Mouse (Mus musculus) midbrain, embryonic 15.5 days (tissue): ENCODE data around the gene Vmn1r58. TPM values are rescaled to one million over a fixed set of nuclear protein-coding genes. Genes with fewer than 3 reads are reported as not detected.
"Not testable (repeated sequence)": the region's sequence is repeated elsewhere in the genome, so short reads cannot be mapped to it uniquely, and the experiment has no call there.

ENCODE experiments used
- ATAC-seq: fragments of 200-750 bp; cut with Nextera tagmentation; replicated peaks from 2 replicates; pipeline ENCODE4 v1.8.0; 2017; ENCODE audit warnings: moderate TSS enrichment
- H3K27ac ChIP-seq: fragments of 300-500 bp; sonication (generic); 2 replicates; pipeline ENCODE4 v1.5.1; 2015; ENCODE audit warnings: mild to moderate bottlenecking, inconsistent platforms
- H3K27me3 ChIP-seq: fragments of 300-500 bp; sonication (generic); replicated peaks from 2 replicates; pipeline ENCODE4 v1.6.1; 2015; ENCODE audit warnings: inconsistent platforms
- H3K36me3 ChIP-seq: fragments of 300-500 bp; sonication (generic); replicated peaks from 2 replicates; pipeline ENCODE4 v1.6.1; 2015; ENCODE audit warnings: inconsistent platforms
- H3K4me1 ChIP-seq: fragments of 300-500 bp; sonication (generic); 2 replicates; pipeline ENCODE4 v1.6.1; 2015; ENCODE audit warnings: inconsistent platforms
- H3K4me2 ChIP-seq: fragments of 300-500 bp; sonication (generic); 2 replicates; pipeline ENCODE4 v1.6.1; 2015; ENCODE audit warnings: inconsistent platforms, mild to moderate bottlenecking, moderate library complexity
- H3K4me3 ChIP-seq: fragments of 300-500 bp; sonication (generic); 2 replicates; pipeline ENCODE4 v1.5.1; 2015; ENCODE audit warnings: mild to moderate bottlenecking, inconsistent platforms
- H3K9ac ChIP-seq: fragments of 300-500 bp; sonication (generic); 2 replicates; pipeline ENCODE4 v1.6.1; 2015; ENCODE audit warnings: mild to moderate bottlenecking, inconsistent platforms
- H3K9me3 ChIP-seq: fragments of 300-500 bp; sonication (generic); 2 replicates; pipeline ENCODE4 v1.6.1; 2016; ENCODE audit warnings: inconsistent platforms
- WGBS: fragments of 180-500 bp; shearing (Covaris S2); methylation state at CpG from one replicate; pipeline ENCODE4 v1.1.7; 2015; ENCODE audit warnings: mixed read lengths; 5-methylcytosine and 5-hydroxymethylcytosine counted together
- polyA plus RNA-seq: library from polyadenylated mRNA; unstranded; fragments of >200 nt; fragmentation: Nextera tagmentation; extraction: Ambion mirVana; gene quantifications from 2 replicates; pipeline ENCODE4 v1.2.1, GENCODE M21; 2015

Vmn1r58 gene
- not detected in 2 replicates for polyA plus RNA-seq

DNA sequence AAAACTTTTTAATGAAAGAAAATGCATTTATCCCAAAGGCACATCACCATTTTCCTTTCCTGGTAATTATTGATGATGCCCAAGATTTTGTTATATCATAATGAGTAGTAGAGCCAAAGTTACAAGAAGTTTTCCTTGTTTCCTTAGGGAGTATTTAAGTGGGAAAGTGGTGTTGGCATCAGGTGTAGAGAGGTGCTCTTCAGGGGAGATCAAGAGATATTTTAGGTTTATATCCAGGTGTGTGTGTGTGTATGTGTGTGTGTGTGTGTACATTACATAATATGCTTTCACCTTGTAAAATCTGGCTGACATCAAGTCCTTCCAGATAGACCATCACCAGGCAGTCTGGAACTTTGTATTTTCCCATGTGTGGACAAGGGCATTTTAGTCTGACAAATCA lies at the start of gene Vmn1r58:
Vmn1r58 (minus strand) TSS at position 101 of the 400 bp plus-strand sequence.
- not testable (repeated sequence) for H3K4me1 ChIP-seq, H3K27ac ChIP-seq, ATAC-seq, H3K36me3 ChIP-seq, H3K4me2 ChIP-seq, H3K4me3 ChIP-seq, H3K9me3 ChIP-seq, H3K27me3 ChIP-seq, H3K9ac ChIP-seq

DNA sequence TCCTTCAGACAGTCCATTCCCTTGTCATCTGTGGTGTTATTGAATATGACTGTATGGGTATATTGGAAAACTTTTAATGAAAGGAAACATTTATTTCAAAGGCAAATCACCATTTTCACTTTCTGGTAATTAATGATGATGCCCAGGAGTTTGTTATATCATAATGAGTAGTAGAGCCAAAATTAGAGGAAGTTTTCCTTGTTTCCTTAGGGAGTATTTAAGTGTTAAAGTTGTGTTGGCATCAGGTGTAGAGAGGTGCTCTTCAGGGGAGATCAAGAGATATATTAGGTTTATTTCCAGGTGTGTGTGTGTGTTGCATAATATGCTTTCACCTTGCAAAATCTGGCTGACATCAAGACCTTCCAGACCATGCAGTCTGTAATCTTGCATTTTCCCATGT lies 43.5 kb upstream of the Vmn1r58 start, which contains the start of gene Vmn1r59:
Vmn1r59 (minus strand) TSS at position 101 of the 400 bp plus-strand sequence.
- no peaks in the 10 kb centered on the region for H3K4me1 ChIP-seq
- no peak for ATAC-seq
- no peak within 1 kb of the TSS for H3K4me2 ChIP-seq
- no peak within 1 kb of the TSS for H3K4me3 ChIP-seq
- H3K27me3 ChIP-seq: no peaks in the 10 kb centered on the region
- no peaks in the 10 kb centered on the region for H3K36me3 ChIP-seq
- H3K27ac ChIP-seq: no peak within 1 kb of the TSS
- H3K9ac ChIP-seq: no peak within 1 kb of the TSS
- H3K9me3 ChIP-seq: peaks cover 17% of the 10 kb centered on the region

DNA sequence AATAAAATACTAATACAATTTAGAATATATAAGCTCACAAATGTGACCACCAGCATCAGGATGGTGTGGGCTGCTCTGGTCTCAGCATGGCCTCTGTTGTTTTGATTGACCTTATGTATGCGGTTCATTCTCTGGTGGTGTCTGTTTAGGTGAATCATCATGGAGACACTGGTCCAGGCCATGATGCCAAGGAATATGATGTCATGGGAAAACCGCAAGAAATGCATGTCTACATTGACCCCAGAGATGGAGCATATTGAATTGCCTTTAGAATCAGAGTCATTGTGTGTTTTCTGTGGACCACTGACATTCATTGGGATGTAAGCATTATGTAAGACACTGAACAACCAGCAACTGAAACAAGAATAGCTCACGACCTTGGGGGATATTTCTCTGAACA lies 40.8 kb upstream of the Vmn1r58 start:
- H3K4me3 ChIP-seq, H3K27me3 ChIP-seq, ATAC-seq, H3K36me3 ChIP-seq, H3K4me2 ChIP-seq, H3K27ac ChIP-seq, H3K4me1 ChIP-seq, H3K9ac ChIP-seq: not testable (repeated sequence)
- peaks cover 12% of the 10 kb centered on the region for H3K9me3 ChIP-seq
- 76% methylated on average over 3 of the region's 3 CpGs for WGBS

DNA sequence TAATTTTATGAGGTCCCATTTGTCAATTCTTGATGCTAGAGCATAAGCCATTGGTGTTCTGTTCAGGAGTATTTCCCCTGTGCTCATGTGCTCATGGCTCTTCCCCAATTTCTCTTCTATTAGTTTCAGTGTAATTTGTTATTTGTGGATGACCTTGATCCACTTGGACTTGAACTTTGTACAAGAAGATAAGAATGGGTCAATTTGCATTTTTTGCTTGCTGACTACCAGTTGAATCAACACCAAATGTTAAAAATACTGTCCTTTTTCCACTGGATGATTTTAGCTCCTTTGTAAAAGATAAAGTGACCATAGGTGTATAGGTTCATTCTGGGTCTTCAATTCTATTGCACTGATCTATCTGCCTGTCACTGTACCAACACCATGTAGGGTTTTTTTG lies 35.4 kb upstream of the Vmn1r58 start:
- ATAC-seq: no peak
- Histone ChIP-seq H3K4me1 (no peaks in the 10 kb centered on the region), H3K36me3 (no peaks in the 10 kb centered on the region), H3K9me3 (no peaks in the 10 kb centered on the region), H3K27ac (no peak overlapping the region), H3K9ac (no peak overlapping the region), H3K27me3 (no peaks in the 10 kb centered on the region), H3K4me3 (no peak overlapping the region), H3K4me2 (no peak overlapping the region)

DNA sequence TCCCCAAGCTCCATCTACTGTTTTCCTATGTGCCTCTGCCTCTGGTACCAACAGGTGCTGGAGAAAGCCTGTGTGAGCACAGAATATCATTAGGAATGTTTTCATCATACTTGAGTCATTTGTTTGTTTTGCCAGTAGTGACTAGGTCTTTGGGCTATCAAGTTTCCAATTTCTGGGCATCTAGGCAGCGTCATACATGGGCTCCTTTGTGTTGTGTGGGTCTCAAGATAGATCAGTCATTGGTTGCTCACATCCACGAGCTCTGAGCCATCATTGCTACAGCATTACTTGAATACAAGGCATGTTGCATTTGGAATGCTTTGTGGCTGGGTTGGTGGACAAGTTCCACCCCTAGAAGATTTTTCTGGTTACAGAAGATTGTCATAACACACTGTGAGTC lies 7.0 kb downstream of the Vmn1r58 start:
- 37% methylated on average over 2 of the region's 2 CpGs for WGBS
- no peak overlapping the region for H3K9ac ChIP-seq

GRCm38 (mm10) chr7:5366724-5367123 lies 46.5 kb downstream of the Vmn1r58 start:
- no peak for ATAC-seq
- Histone ChIP-seq H3K9ac (no peak overlapping the region), H3K27ac (no peak overlapping the region), H3K4me2 (no peak overlapping the region), H3K9me3 (peaks cover 31% of the 10 kb centered on the region), H3K36me3 (no peaks in the 10 kb centered on the region), H3K27me3 (no peaks in the 10 kb centered on the region), H3K4me3 (no peak overlapping the region), H3K4me1 (no peaks in the 10 kb centered on the region)
- 80% methylated on average over 2 of the region's 2 CpGs for WGBS

More for the DNA sequence above, 7.0 kb downstream of the Vmn1r58 start:
- no peak overlapping the region for H3K4me2 ChIP-seq
- no peaks in the 10 kb centered on the region for H3K36me3 ChIP-seq
- H3K4me1 ChIP-seq: no peaks in the 10 kb centered on the region
- H3K27ac ChIP-seq: no peak overlapping the region
- H3K27me3 ChIP-seq: no peaks in the 10 kb centered on the region
- peaks cover 13% of the 10 kb centered on the region for H3K9me3 ChIP-seq
- ATAC-seq: no peak
- no peak overlapping the region for H3K4me3 ChIP-seq

GRCm38 (mm10) chr7:5363599-5363998 lies 49.6 kb downstream of the Vmn1r58 start:
- Histone ChIP-seq H3K9me3 (peaks cover 39% of the 10 kb centered on the region), H3K36me3 (no peaks in the 10 kb centered on the region), H3K4me3 (no peak overlapping the region), H3K9ac (no peak overlapping the region), H3K27me3 (no peaks in the 10 kb centered on the region), H3K27ac (no peak overlapping the region), H3K4me2 (no peak overlapping the region), H3K4me1 (no peaks in the 10 kb centered on the region)
- WGBS: 95% methylated on average over 5 of the region's 5 CpGs
- ATAC-seq: no peak

Other genes with a start within 250 kb of the Vmn1r58 start
- not detected in 2 replicates for gene Vmn1r56, start 216.6 kb downstream of the Vmn1r58 start, polyA plus RNA-seq
- not detected in 2 replicates for gene Vmn1r57, start 194.9 kb downstream of the Vmn1r58 start, polyA plus RNA-seq
- not detected in 2 replicates for gene Gm5065, start 62.9 kb downstream of the Vmn1r58 start, polyA plus RNA-seq
- gene Nlrp2, start 62.4 kb downstream of the Vmn1r58 start, polyA plus RNA-seq: not detected in 2 replicates
- not detected in 2 replicates for gene Vmn1r59, start 43.4 kb upstream of the Vmn1r58 start, polyA plus RNA-seq
- not detected in 2 replicates for gene Vmn2r28, start 80.6 kb upstream of the Vmn1r58 start, polyA plus RNA-seq
- not detected in 2 replicates for gene Vmn1r60, start 133.9 kb upstream of the Vmn1r58 start, polyA plus RNA-seq
- not detected in 2 replicates for gene Vmn1r61, start 199.9 kb upstream of the Vmn1r58 start, polyA plus RNA-seq